Mouse (Mus musculus): ENCODE results near the gene Serpinf2. TPM values are rescaled to one million over a fixed set of nuclear protein-coding genes. Genes with fewer than 3 reads are reported as not detected.
A peak's percentile ranks its signal among the peaks of the same experiment; 100 is the strongest.

Serpinf2 gene
- polyA plus RNA-seq, 1 experiment from 2014 or later: 0.06 TPM

GRCm38 (mm10) chr11:75465051-75465450 is 25.7 kb upstream of the Serpinf2 start:
- no peak for DNase-seq (ENCODE audit: extremely low spot score, low spot score)
- peaks cover 14% of the 10 kb centered on the region; the same call in 1 of the 2 replicates for H3K27me3 ChIP-seq (ENCODE audit: poor library complexity, severe bottlenecking)
- H3K27ac ChIP-seq: no peak overlapping the region
- H3K4me3 ChIP-seq: no peak overlapping the region
- H3K4me1 ChIP-seq: peaks cover 41% of the 10 kb centered on the region
- WGBS: 90% methylated on average over 6 of the region's 6 CpGs
- peaks cover 19% of the 10 kb centered on the region for H3K36me3 ChIP-seq (replicated peaks)
- H3K9me3 ChIP-seq: 0 out of 2 replicates have a peak, but pooled peaks cover 4% of the 10 kb centered on the region

- Histone ChIP-seq H3K27ac (no peak overlapping the region), H3K9me3 (0 out of 2 replicates have a peak, but pooled peaks cover 4% of the 10 kb centered on the region), H3K27me3 (ENCODE audit: poor library complexity, severe bottlenecking) (peaks cover 12% of the 10 kb centered on the region; the same call in 1 of the 2 replicates), H3K4me3 (no peak overlapping the region), H3K4me1 (peaks cover 47% of the 10 kb centered on the region), H3K36me3 (replicated peaks) (peaks cover 19% of the 10 kb centered on the region)
- WGBS: 91% methylated on average over 6 of the region's 6 CpGs
- no peak for DNase-seq (ENCODE audit: extremely low spot score, low spot score)
Observed at GRCm38 (mm10) chr11:75464417-75464816, 25.0 kb upstream of the Serpinf2 start.

- peak overlapping the region; percentile 63; the same call in 1 of the 2 replicates for H3K4me3 ChIP-seq
- H3K4me1 ChIP-seq: peaks cover 53% of the 10 kb centered on the region
- H3K27ac ChIP-seq: peak overlapping the region; percentile 74
- H3K27me3 ChIP-seq (ENCODE audit: poor library complexity, severe bottlenecking): peaks cover 5% of the 10 kb centered on the region; the same call in 1 of the 2 replicates
- DNase-seq (ENCODE audit: extremely low spot score, low spot score): no peak
- H3K36me3 ChIP-seq (replicated peaks): peaks cover 19% of the 10 kb centered on the region
- 0 out of 2 replicates have a peak, but pooled peaks cover 4% of the 10 kb centered on the region for H3K9me3 ChIP-seq
- WGBS: 69% methylated on average over 4 of the region's 4 CpGs
Observed at GRCm38 (mm10) chr11:75463624-75464023, 24.2 kb upstream of the Serpinf2 start.

- DNase-seq (ENCODE audit: extremely low spot score, low spot score): peak; percentile 79
- peaks cover 19% of the 10 kb centered on the region for H3K36me3 ChIP-seq (replicated peaks)
- WGBS: 8% methylated on average over 9 of the region's 9 CpGs
- peak overlapping the region; percentile 63 for H3K4me3 ChIP-seq
- H3K27ac ChIP-seq: peak overlapping the region; percentile 74
- H3K4me1 ChIP-seq: peaks cover 46% of the 10 kb centered on the region
- no peaks in the 10 kb centered on the region for H3K27me3 ChIP-seq (ENCODE audit: poor library complexity, severe bottlenecking)
- 0 out of 2 replicates have a peak, but pooled peaks cover 4% of the 10 kb centered on the region for H3K9me3 ChIP-seq
Observed at GRCm38 (mm10) chr11:75462865-75463336, 23.5 kb upstream of the Serpinf2 start.

GRCm38 (mm10) chr11:75462253-75462783 is 22.9 kb upstream of the Serpinf2 start:
- 4% methylated on average over 16 of the region's 16 CpGs for WGBS
- Histone ChIP-seq H3K36me3 (replicated peaks) (peaks cover 19% of the 10 kb centered on the region), H3K4me1 (peaks cover 40% of the 10 kb centered on the region), H3K27me3 (ENCODE audit: poor library complexity, severe bottlenecking) (no peaks in the 10 kb centered on the region), H3K27ac (peak overlapping the region; percentile 74), H3K9me3 (0 out of 2 replicates have a peak, but pooled peaks cover 4% of the 10 kb centered on the region), H3K4me3 (peak overlapping the region; percentile 63)
- DNase-seq (ENCODE audit: extremely low spot score, low spot score): peak; percentile 34

- Histone ChIP-seq H3K27me3 (ENCODE audit: poor library complexity, severe bottlenecking) (no peaks in the 10 kb centered on the region), H3K4me3 (peak overlapping the region; percentile 63), H3K4me1 (peaks cover 39% of the 10 kb centered on the region), H3K27ac (peak overlapping the region; percentile 74), H3K9me3 (0 out of 2 replicates have a peak, but pooled peaks cover 2% of the 10 kb centered on the region), H3K36me3 (replicated peaks) (peaks cover 19% of the 10 kb centered on the region)
- no peak for DNase-seq (ENCODE audit: extremely low spot score, low spot score)
- 1% methylated on average over 30 of the region's 30 CpGs for WGBS
Observed at GRCm38 (mm10) chr11:75461743-75462252, 22.4 kb upstream of the Serpinf2 start.

- WGBS: under 1% methylated on average over 46 of the region's 46 CpGs
- H3K4me1 ChIP-seq: peaks cover 39% of the 10 kb centered on the region
- H3K9me3 ChIP-seq: no peaks in the 10 kb centered on the region
- peaks cover 15% of the 10 kb centered on the region for H3K36me3 ChIP-seq (replicated peaks)
- peak; percentile 99 for DNase-seq (ENCODE audit: extremely low spot score, low spot score)
- peak within 1 kb of the TSS; percentile 92 for H3K27ac ChIP-seq
- no peaks in the 10 kb centered on the region for H3K27me3 ChIP-seq (ENCODE audit: poor library complexity, severe bottlenecking)
- H3K4me3 ChIP-seq: peak within 1 kb of the TSS; percentile 63
Observed at GRCm38 (mm10) chr11:75460844-75461742, 21.7 kb upstream of the Serpinf2 start, which contains the start of gene Tlcd2. Gene Tlcd2 (plus strand): TSS chr11:75461715.

GRCm38 (mm10) chr11:75460103-75460843 is 20.9 kb upstream of the Serpinf2 start:
- peak; percentile 85 for DNase-seq (ENCODE audit: extremely low spot score, low spot score)
- H3K4me3 ChIP-seq: peak overlapping the region; percentile 63
- WGBS: 3% methylated on average over 19 of the region's 19 CpGs
- H3K27ac ChIP-seq: peak overlapping the region; percentile 92
- H3K27me3 ChIP-seq (ENCODE audit: poor library complexity, severe bottlenecking): no peaks in the 10 kb centered on the region
- peaks cover 40% of the 10 kb centered on the region for H3K4me1 ChIP-seq
- H3K36me3 ChIP-seq (replicated peaks): peaks cover 8% of the 10 kb centered on the region
- H3K9me3 ChIP-seq: no peaks in the 10 kb centered on the region

- WGBS: 29% methylated on average over 5 of the region's 5 CpGs
- no peaks in the 10 kb centered on the region for H3K27me3 ChIP-seq (ENCODE audit: poor library complexity, severe bottlenecking)
- H3K4me3 ChIP-seq: peak overlapping the region; percentile 63
- DNase-seq (ENCODE audit: extremely low spot score, low spot score): no peak
- peak overlapping the region; percentile 92 for H3K27ac ChIP-seq
- H3K36me3 ChIP-seq (replicated peaks): 0 out of 2 replicates have a peak, but pooled peaks cover 4% of the 10 kb centered on the region
- no peaks in the 10 kb centered on the region for H3K9me3 ChIP-seq
- peaks cover 46% of the 10 kb centered on the region for H3K4me1 ChIP-seq
Observed at GRCm38 (mm10) chr11:75459751-75460102, 20.3 kb upstream of the Serpinf2 start.

GRCm38 (mm10) chr11:75459141-75459711 is 19.8 kb upstream of the Serpinf2 start:
- 85% methylated on average over 5 of the region's 5 CpGs for WGBS
- Histone ChIP-seq H3K36me3 (replicated peaks) (no peaks in the 10 kb centered on the region), H3K27me3 (ENCODE audit: poor library complexity, severe bottlenecking) (0 out of 2 replicates have a peak, but pooled peaks cover under 1% of the 10 kb centered on the region), H3K27ac (peak overlapping the region; percentile 92), H3K9me3 (no peaks in the 10 kb centered on the region), H3K4me1 (peaks cover 51% of the 10 kb centered on the region), H3K4me3 (peak overlapping the region; percentile 63; the same call in 1 of the 2 replicates)
- no peak for DNase-seq (ENCODE audit: extremely low spot score, low spot score)

- Histone ChIP-seq H3K27ac (no peak overlapping the region), H3K36me3 (replicated peaks) (no peaks in the 10 kb centered on the region), H3K27me3 (ENCODE audit: poor library complexity, severe bottlenecking) (peaks cover 6% of the 10 kb centered on the region), H3K4me3 (no peak overlapping the region), H3K4me1 (peaks cover 54% of the 10 kb centered on the region), H3K9me3 (no peaks in the 10 kb centered on the region)
- DNase-seq (ENCODE audit: extremely low spot score, low spot score): no peak
- 87% methylated on average over 8 of the region's 8 CpGs for WGBS
Observed at GRCm38 (mm10) chr11:75458628-75459041, 19.2 kb upstream of the Serpinf2 start.

GRCm38 (mm10) chr11:75458169-75458568 is 18.8 kb upstream of the Serpinf2 start:
- 23% methylated on average over 3 of the region's 3 CpGs for WGBS
- H3K4me1 ChIP-seq: peaks cover 52% of the 10 kb centered on the region
- no peaks in the 10 kb centered on the region for H3K9me3 ChIP-seq
- H3K27me3 ChIP-seq (ENCODE audit: poor library complexity, severe bottlenecking): peaks cover 10% of the 10 kb centered on the region
- H3K36me3 ChIP-seq (replicated peaks): no peaks in the 10 kb centered on the region
- H3K27ac ChIP-seq: no peak overlapping the region
- DNase-seq (ENCODE audit: extremely low spot score, low spot score): no peak
- H3K4me3 ChIP-seq: no peak overlapping the region
